Mouse (Mus musculus): ENCODE measurements around the gene Zbtb8os.
A peak's percentile ranks its signal among the peaks of the same experiment; 100 is the strongest.

Zbtb8os gene

DNA sequence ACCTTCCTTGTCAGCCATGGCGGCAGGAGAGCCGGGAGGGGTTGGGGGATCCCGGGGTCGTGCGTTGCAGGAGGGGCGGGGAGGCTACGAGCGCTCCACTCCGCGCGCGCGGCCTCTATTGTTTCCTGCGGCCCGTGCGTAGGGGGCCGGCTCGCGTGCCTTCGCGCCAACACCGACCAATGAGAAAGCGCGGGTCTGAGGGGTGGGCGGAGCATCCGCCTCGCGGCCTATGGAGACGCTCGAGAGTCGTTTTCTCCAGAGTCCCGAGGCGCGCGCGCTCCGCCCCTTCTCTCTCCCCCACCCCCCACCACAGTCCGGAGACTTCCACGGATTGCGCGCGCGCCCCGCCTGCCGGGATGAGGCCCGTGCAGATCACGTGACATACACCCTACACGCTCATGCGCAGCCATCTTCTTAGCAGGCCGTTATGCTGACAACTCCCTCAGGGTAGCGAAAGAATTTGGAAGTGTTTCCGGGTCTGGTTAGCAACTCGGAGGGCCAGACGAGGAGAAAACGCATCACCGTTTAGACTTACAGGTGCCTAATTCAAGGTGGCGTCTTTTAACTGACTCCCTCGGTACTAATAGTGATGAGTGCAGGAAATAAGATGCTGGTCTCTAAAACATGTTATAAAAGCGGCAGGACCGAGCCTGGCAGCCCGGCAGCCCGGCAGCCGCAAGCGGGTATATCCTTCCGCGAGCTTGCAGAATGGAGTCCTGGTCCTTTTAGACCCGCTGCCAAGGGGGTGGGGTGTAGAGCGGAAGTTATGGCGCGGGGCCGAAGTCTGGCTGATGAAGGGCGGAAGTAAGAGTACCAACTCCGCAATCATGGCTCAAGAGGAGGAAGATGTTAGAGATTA, at the start of gene Zbtb8os, which contains the start of gene Rbbp4:
Gene Zbtb8os, plus strand, starts transcription at position 480 of the 859 bp plus-strand sequence.
Gene Rbbp4, minus strand, starts transcription at position 155 of the 859 bp plus-strand sequence.
- peak; percentile 90 to 94 for DNase-seq (ENCODE audit: low spot score in 2 of 2)

GRCm38 (mm10) chr4:129286001-129286682, 49.4 kb upstream of the Zbtb8os start:
- no peak for DNase-seq (ENCODE audit: low spot score in 2 of 2)

GRCm38 (mm10) chr4:129286683-129287471, 48.6 kb upstream of the Zbtb8os start:
- no peak for DNase-seq (ENCODE audit: low spot score in 2 of 2)

DNA sequence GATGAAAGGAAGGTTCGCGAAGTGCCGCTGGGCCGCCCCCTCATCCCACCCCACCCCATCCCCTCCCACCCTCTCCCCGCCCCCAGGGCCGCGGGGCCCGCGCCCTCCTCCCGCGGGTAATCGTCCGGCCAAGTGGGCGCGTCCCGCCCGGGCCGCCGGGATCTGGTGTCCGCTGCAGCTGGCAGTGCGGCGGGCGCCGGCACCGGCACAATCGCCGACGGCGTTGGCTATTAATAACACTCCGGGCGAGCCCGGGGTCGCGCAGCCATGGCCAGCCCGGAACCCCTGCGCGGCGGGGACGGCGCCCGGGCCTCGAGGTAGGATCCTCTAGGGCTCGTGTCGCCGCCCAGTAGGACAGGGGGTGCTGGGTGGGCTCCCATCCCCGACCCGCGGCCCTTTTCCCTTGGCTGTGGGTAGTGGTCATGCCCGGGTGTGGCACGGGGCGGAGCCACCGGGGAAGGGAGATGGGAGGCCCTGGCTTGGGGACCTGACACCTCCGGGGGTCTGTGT, 48.0 kb upstream of the Zbtb8os start, which contains the start of gene Sync:
Gene Sync, plus strand, starts transcription at position 146 of the 510 bp plus-strand sequence.
- no peak for DNase-seq (ENCODE audit: low spot score in 2 of 2)

- DNase-seq (ENCODE audit: low spot score in 2 of 2) = no peak
Measured at GRCm38 (mm10) chr4:129288067-129288466, 47.4 kb upstream of the Zbtb8os start.

GRCm38 (mm10) chr4:129289671-129290070, 45.8 kb upstream of the Zbtb8os start:
- DNase-seq (ENCODE audit: low spot score in 2 of 2) = no peak

- no peak for DNase-seq (ENCODE audit: low spot score in 2 of 2)
Measured at GRCm38 (mm10) chr4:129292831-129293230, 42.7 kb upstream of the Zbtb8os start.

DNA sequence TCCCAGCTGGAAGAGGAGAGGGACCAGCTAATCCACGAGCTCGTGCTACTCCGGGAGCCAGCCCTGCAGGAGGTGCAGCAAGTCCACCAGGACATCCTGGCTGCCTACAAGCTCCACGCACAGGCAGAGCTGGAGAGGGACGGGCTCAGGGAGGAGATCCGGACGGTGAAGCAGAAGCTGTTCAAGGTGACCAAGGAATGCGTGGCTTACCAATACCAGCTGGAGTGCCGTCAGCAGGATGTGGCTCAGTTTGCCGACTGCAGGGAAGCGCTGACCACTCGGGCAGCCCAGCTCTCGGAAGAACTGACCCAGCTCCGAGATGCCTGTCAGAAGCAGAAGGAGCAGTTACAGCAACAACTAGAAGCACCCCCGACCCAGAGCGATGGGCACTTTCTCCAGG, 41.8 kb upstream of the Zbtb8os start:
- DNase-seq (ENCODE audit: low spot score in 2 of 2) = no peak

DNA sequence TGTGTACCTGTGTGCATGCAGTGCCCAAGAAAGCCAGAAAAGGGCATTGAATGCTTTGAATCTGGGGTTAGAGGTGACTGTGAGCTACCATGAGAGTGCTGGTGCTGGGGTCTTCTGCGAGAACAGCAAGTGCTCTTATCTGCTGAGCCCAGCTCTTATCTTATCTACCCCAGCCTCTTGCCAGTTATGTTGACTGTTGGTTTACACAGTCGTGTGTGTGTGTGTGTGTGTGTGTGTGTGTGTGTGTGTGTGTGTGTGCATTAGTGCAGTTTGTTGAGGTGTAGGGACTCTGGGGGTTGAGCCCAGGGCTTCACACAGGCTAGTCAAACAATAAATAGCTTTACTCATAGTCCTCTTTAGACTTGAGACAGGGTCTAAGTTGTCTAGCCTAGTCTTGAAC, 40.3 kb upstream of the Zbtb8os start:
- no peak for DNase-seq (ENCODE audit: low spot score in 2 of 2)

DNA sequence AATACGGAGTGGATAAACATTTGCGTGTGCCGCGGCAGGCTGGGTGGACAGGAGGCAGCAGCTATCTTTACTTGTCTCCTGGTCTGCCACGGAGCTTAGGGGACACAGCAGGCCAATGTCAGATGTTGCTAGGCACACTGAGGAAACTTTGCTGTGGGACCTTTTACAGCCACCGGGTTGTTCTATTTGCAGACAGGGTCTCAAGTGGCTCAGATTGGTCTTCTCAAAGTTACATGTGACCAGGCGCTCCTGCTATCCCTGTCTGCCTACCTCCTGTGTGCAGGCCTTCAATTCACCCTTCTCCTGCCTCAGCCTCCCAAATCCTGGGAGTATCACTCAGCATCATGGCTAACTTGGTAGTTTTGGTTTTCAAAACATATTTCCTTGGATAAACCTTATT, 39.4 kb upstream of the Zbtb8os start:
- DNase-seq (ENCODE audit: low spot score in 2 of 2) = no peak

DNA sequence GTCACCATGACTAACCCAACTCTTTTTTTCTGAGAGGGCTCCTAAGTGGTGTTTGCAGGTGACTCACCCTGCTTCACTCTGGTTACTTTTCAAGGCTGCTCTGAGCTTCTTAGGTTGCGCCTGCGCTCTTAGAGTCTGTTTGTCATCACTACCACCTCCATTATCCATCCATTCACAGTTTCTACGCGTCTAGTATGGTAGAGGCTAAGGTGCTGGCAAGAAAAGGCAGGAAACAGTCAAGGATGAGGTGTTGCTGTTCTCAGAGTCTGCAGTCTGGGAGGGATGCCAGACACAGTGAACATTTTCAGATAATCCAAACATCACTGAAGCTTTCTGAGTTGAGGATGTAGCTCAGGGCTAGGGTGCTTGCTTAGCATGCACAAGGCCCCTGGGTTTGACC, 37.8 kb upstream of the Zbtb8os start:
- DNase-seq (ENCODE audit: low spot score in 2 of 2) = no peak

GRCm38 (mm10) chr4:129299121-129299520, 36.4 kb upstream of the Zbtb8os start:
- DNase-seq (ENCODE audit: low spot score in 2 of 2) = no peak

DNA sequence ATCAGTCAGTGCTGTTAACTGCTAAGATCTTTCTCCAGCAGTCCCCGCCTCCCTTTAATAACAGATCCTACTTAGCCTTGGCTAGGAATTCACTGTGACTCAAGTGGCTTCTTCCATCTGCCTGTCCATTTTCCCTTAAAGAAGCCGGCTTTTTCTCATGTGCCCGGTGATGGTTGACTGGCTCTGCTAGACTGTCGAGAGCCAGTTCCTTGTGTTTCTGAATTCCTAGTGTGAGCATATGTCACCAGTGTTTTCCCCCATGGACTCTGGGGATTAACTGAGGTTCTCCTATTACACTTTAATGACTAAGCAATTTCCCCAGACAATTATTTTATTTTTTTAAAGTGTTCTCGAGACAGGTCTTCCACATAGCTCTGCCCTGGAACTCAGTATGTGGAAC, 32.1 kb upstream of the Zbtb8os start:
- DNase-seq (ENCODE audit: low spot score in 2 of 2) = no peak

DNA sequence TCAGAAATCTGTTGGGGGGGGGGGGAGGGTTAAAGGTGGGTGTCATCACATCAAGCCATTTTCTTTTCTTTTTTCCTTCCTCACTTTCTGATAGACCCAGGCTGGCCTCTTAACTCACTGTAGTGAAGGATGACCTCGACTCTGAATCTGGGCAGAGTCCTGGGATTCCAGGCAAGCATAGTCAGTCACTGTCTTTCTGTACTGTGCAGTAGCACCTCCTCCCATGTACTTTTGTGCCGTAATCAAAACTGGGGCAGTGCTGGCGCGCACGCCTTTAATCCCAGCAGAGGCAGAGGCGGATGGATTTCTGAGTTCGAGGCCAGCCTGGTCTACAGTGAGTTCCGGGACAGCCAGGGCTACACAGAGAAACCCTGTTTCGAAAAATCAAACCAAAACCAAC, 31.7 kb upstream of the Zbtb8os start:
- DNase-seq (ENCODE audit: low spot score in 2 of 2) = no peak

DNA sequence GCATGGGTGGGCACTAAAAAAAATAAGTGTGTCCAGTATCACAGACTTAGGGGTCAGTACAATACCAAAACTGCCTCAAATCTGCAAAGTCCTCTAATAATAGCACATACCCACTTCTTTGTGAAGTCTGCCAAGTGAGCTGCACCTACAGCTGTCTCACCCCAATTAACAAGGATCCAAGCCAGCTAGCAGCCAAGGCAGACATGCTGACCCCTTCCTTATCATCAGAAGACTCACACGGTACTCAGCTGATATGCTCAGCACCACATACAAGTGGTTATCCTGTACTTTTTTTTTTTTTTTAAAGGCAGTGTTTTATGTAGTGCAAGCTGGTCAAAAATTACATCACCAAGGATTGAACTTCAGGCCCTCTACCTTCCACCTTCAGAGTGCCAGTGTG, 31.2 kb upstream of the Zbtb8os start:
- no peak for DNase-seq (ENCODE audit: low spot score in 2 of 2)

GRCm38 (mm10) chr4:129307936-129308335, 27.6 kb upstream of the Zbtb8os start:
- no peak for DNase-seq (ENCODE audit: low spot score in 2 of 2)

DNA sequence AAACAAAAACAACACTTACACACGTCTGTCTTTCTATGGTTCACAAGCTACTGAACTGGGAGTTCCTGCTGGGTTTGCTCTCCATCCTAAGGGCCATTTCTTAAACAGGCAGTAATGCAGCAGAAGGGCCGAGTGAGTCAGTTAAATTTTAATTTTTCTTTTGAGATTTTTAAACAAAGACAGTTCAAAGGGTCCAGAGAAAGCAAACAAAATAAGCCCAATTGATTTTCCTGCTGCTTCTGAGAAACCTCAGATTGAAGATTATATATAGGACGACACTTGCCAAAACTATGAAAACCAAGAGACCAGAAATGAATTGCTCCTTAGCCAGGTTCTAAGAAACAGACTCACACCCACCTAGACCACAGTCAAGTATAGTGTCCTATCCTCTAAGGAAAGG, 21.6 kb upstream of the Zbtb8os start:
- DNase-seq (ENCODE audit: low spot score in 2 of 2) = no peak

DNA sequence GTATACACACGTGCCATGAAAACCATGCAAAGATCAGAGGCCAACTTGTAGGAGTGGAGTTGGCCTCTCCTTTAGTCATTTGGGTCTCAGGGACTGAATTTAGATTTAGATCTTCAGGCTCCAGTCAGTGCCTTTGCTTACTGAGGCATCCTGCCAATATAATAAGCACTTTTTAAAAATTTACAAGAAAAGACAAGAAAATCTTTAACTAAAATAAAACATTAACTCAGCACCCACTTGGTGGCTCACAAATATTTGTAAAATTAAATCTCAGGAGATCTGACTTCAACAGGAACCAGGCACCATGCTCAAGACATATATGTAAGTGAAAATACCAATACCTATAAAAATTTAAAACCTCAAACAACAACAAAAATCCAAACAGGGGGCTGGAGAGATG, 14.6 kb upstream of the Zbtb8os start:
- DNase-seq (ENCODE audit: low spot score in 2 of 2) = no peak

DNA sequence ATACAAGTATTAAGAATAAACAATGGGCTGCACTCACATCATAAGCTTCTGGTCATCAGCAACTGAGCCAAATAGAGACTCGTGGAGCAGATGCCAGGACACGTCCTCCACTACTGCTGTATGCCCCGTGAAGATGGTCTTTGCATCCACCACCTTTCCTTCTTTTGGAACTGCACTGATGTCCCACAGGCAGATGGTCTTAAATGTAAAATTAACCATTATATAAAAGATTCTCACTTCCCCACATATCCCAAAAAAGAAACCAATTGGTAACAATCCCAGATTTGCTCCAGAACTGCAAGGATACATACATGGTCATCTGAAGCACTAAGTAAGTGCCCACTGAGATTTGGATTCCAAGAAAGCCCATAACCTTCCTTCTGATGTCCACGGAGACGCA, 13.5 kb upstream of the Zbtb8os start:
- no peak for DNase-seq (ENCODE audit: low spot score in 2 of 2)

DNA sequence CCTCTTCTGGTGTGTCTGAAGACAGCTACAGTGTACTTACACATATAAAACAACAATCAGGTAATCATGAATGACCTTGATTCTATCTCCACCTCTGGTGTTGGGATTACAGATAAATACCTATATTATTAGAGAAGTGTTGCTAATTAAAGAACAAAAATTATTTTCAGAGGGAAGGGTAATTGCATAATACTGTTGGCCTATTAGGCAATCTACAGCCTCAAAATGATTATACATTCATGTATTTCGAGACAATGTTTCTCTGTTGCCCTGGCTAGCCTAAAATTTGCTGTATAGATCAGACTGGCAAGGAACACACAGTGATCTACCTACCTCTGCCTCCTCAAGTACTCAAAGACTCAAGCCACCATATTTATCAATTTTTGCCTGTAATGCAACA, 12.0 kb upstream of the Zbtb8os start:
- DNase-seq (ENCODE audit: low spot score in 2 of 2) = no peak

DNA sequence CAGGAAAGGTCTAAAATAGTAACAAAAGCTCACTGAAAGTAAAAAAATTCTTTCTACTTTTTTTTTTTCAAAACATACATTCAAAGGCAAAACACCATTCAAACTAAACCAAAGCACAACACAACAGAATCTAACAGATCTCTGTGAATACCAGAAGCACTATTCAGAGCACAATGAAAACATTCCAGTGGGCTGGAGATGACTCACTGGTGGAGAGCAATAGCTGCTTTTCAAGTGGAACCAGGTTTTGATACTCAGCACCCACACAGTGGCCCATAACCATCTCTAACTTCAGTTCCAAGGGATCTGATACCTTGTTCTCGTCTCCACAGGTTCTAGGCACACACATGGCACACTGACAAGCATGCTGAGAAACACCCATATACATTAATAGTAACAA, 10.7 kb upstream of the Zbtb8os start:
- DNase-seq (ENCODE audit: low spot score in 2 of 2) = peak in 1 of 2 experiments; percentile 28

DNA sequence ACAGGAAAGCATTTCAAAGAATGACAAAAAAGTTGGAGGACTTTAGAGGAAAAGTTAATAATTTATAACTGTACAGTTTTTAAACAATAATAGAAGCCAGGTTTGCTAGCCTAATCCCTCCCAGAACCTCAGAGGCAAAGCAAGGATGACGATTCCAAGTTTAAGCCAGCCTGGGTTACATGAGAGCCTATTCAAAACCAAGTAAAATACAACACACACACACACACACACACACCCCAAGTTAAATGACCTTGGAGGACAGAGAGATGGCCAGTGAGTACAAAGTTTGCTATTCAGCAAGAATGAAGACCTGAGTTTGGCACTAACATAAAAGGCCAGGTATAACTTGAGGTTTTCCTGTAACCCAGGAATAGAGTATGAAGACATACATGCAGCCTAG, 9.3 kb upstream of the Zbtb8os start:
- no peak for DNase-seq (ENCODE audit: low spot score in 2 of 2)

Data from urinary bladder, adult 18-20 months (tissue).